Mouse (Mus musculus) cerebellum, postnatal 36 days (tissue): ENCODE data around the gene Rab30.

Source experiments
- DNase-seq, 2 experiments: peaks; one replicate each; pipeline ENCODE4 v3.0.0; 2021 to 2022; ENCODE audit warnings: mixed read lengths in 2 of 2

Rab30 gene

GRCm38 (mm10) chr7:92802158-92802557 is 60.8 kb downstream of the Rab30 start:
- DNase-seq, result no peak

GRCm38 (mm10) chr7:92803191-92803590 is 61.8 kb downstream of the Rab30 start:
- DNase-seq, result no peak

GRCm38 (mm10) chr7:92804919-92805668 is 63.7 kb downstream of the Rab30 start:
- no peak for DNase-seq

- DNase-seq, result peak; percentile 28 to 41
These were observed 65.2 kb downstream of the Rab30 start for GRCm38 (mm10) chr7:92806512-92807188.

- DNase-seq, result peak; percentile 26 to 31
These were observed 66.1 kb downstream of the Rab30 start for GRCm38 (mm10) chr7:92807482-92807881.

GRCm38 (mm10) chr7:92811667-92812279 is 70.4 kb downstream of the Rab30 start:
- no peak for DNase-seq

- DNase-seq, result no peak
These were observed 75.8 kb downstream of the Rab30 start for GRCm38 (mm10) chr7:92817242-92817641.

GRCm38 (mm10) chr7:92817886-92818285 is 76.5 kb downstream of the Rab30 start:
- no peak for DNase-seq

- DNase-seq, result no peak
These were observed 78.3 kb downstream of the Rab30 start for GRCm38 (mm10) chr7:92819656-92820055.

- no peak for DNase-seq
These were observed 79.0 kb downstream of the Rab30 start for GRCm38 (mm10) chr7:92820410-92820809.

GRCm38 (mm10) chr7:92820941-92821465 is 79.6 kb downstream of the Rab30 start:
- DNase-seq, result peak; percentile 30 to 36

- no peak for DNase-seq
These were observed 80.5 kb downstream of the Rab30 start for GRCm38 (mm10) chr7:92821871-92822270.

GRCm38 (mm10) chr7:92822409-92823101 is 81.2 kb downstream of the Rab30 start:
- DNase-seq, result no peak

- no peak for DNase-seq
These were observed 84.8 kb downstream of the Rab30 start for GRCm38 (mm10) chr7:92826248-92826647.

GRCm38 (mm10) chr7:92827981-92828380 is 86.6 kb downstream of the Rab30 start:
- DNase-seq, result peak in 1 of 2 experiments; percentile 42

- no peak for DNase-seq
These were observed 91.0 kb downstream of the Rab30 start for GRCm38 (mm10) chr7:92832395-92832794.

GRCm38 (mm10) chr7:92834391-92834790 is 93.0 kb downstream of the Rab30 start:
- DNase-seq, result no peak

GRCm38 (mm10) chr7:92836447-92836846 is 95.0 kb downstream of the Rab30 start:
- no peak for DNase-seq

- no peak for DNase-seq
These were observed 95.8 kb downstream of the Rab30 start for GRCm38 (mm10) chr7:92837226-92837625.

GRCm38 (mm10) chr7:92837907-92838306 is 96.5 kb downstream of the Rab30 start:
- no peak for DNase-seq

GRCm38 (mm10) chr7:92842254-92842653 is 100.9 kb downstream of the Rab30 start:
- no peak for DNase-seq

GRCm38 (mm10) chr7:92848246-92848645 is 106.8 kb downstream of the Rab30 start:
- no peak for DNase-seq

GRCm38 (mm10) chr7:92866526-92866925 is 125.1 kb downstream of the Rab30 start:
- DNase-seq, result no peak
